Mouse (Mus musculus) testis, adult 2 months (tissue): ENCODE data around the gene Rmnd5b.

Source experiments
- CTCF ChIP-seq: fragments of 200-500 bp; IDR thresholded peaks from 2 replicates; pipeline ENCODE4 v1.5.1; 2012; ENCODE audit warnings: low read depth, mild to moderate bottlenecking, inconsistent platforms, low read length, moderate library complexity; ENCODE audit not compliant: control insufficient read depth, insufficient read depth, insufficient replicate concordance
- POLR2A ChIP-seq: fragments of 200-500 bp; IDR thresholded peaks from 2 replicates; pipeline ENCODE4 v1.6.1; 2012; ENCODE audit warnings: low read depth, mild to moderate bottlenecking, inconsistent platforms, low read length, moderate library complexity; ENCODE audit not compliant: control insufficient read depth

- TF ChIP-seq POLR2A: no peak
- no peak for TF ChIP-seq CTCF
Observed at GRCm38 (mm10) chr11:51591168-51591567, 44.5 kb downstream of the Rmnd5b start.
